14 mouse cellular contexts compared by ENCODE assay signal in genomic region chr6:54202311-54203020, GRCm38 (mm10).
DNase-seq lines count a peak whose midpoint lies in the region; ATAC-seq lines count a peak whose summit lies in the region.
"Had no signal": no experiment of that assay in that cellular context is flagged by ENCODE, and none has a peak within 500 bp of the region (broad histone marks: within the 10 kb centered on the region; RNA-seq: fewer than 3 reads in every experiment).

No protein-coding gene starts in this region.

- peaks cover 5% of the 10 kb centered on the region; the same call in 1 of the 2 replicates for H3K4me1 ChIP-seq in liver, embryonic 12.5 days

- peak; percentile 71 for ATAC-seq in liver, embryonic 12.5 days
- no peak for ATAC-seq in erythroblast, adult 5-6 weeks (replicated peaks; ENCODE audit: low FRiP score, poor library complexity, severe bottlenecking)
- ATAC-seq: midbrain, embryonic 16.5 days had no signal

- H3K9me3 ChIP-seq in liver, embryonic 12.5 days (replicated peaks) = no peaks in the 10 kb centered on the region
- H3K9me3 ChIP-seq: heart, embryonic 13.5 days; hindbrain, embryonic 13.5 days had no signal

- peak; percentile 26 for DNase-seq in adrenal gland, postnatal 14 days
- DNase-seq in adrenal gland, postnatal 10 days = no peak
- peak; percentile 10 for DNase-seq in 3T3-L1 (ENCODE audit: low read depth, low spot score)
- DNase-seq in kidney, adult 9 months = peak; percentile 88
- no peak for DNase-seq in ovary, postnatal 36 days (ENCODE audit: low spot score)
- DNase-seq in spleen, adult 18-20 months = no peak
- DNase-seq: B cell, adult 2 months; cerebellum, adult 9-11 months; thymus, postnatal 14 days had no signal

- H3K27ac ChIP-seq in liver, embryonic 12.5 days = peak overlapping the region; percentile 28; the same call in 1 of the 2 replicates
- H3K27ac ChIP-seq: heart, embryonic 13.5 days; hindbrain, embryonic 13.5 days had no signal

- no peaks in the 10 kb centered on the region for H3K27me3 ChIP-seq in liver, embryonic 12.5 days (replicated peaks)
- H3K27me3 ChIP-seq: heart, embryonic 13.5 days; hindbrain, embryonic 13.5 days had no signal

- 44% methylated on average over 7 of the region's 7 CpGs for WGBS in liver, embryonic 12.5 days (ENCODE audit: insufficient replicate concordance)

- no peak overlapping the region for H3K9ac ChIP-seq in liver, embryonic 12.5 days
- H3K9ac ChIP-seq: heart, embryonic 13.5 days; hindbrain, embryonic 13.5 days had no signal

- H3K36me3 ChIP-seq in liver, embryonic 12.5 days = no peaks in the 10 kb centered on the region
- H3K36me3 ChIP-seq: heart, embryonic 13.5 days; hindbrain, embryonic 13.5 days had no signal

- no peak overlapping the region for H3K4me3 ChIP-seq in liver, embryonic 12.5 days
- H3K4me3 ChIP-seq: heart, embryonic 13.5 days; hindbrain, embryonic 13.5 days had no signal

- no peak overlapping the region for H3K4me2 ChIP-seq in liver, embryonic 12.5 days
- H3K4me2 ChIP-seq: heart, embryonic 13.5 days; hindbrain, embryonic 13.5 days had no signal

Comparison
In these comparisons a context has a peak if more than half of its experiments do, and no peak if none do; other contexts are left out.
1. DNase-seq: peak in adrenal gland, postnatal 14 days (single experiment), 3T3-L1 (single experiment) and kidney, adult 9 months (single experiment); none in adrenal gland, postnatal 10 days (single experiment), ovary, postnatal 36 days (single experiment) and spleen, adult 18-20 months (0 of 2).